Mouse (Mus musculus) mesoderm, embryonic 11.5 days (tissue): ENCODE results near the gene Olfr1152.

Experiments used
- DNase-seq: peaks from one replicate; pipeline ENCODE4 v3.0.0-alpha.2; 2012; ENCODE audit warnings: low read depth, low spot score

Olfr1152 gene

GRCm38 (mm10) chr2:87866192-87866591 lies at the start of gene Olfr1152:
Gene Olfr1152 (plus strand): TSS chr2:87866492.
- no peak for DNase-seq

DNA sequence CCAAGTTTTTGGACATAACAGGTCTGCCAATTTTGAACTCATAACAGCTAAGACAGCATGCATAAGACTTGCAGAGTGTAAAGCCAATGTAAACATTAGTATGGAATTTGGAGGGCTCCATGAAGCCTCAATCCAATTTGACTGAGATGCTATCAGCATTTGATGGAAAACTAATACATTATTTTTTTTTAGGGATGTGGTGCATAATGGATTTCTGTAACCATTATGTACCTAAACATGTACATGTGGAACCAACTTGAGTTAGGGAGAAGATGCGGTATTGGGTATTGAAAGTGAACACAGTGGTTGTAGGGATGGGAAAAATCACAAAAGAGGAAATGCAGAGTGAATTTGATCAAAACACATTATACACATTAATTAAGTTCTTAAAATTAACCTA lies 36.1 kb upstream of the Olfr1152 start, which contains the start of gene Olfr1148:
TSS of gene Olfr1148 (plus strand) at position 301 of the 400 bp plus-strand sequence.
- no peak for DNase-seq

- DNase-seq = no peak
Measured at GRCm38 (mm10) chr2:87843693-87844092, 22.6 kb upstream of the Olfr1152 start, which contains the start of gene Olfr1150-ps1. Gene Olfr1150-ps1 (plus strand): TSS chr2:87843993.

DNA sequence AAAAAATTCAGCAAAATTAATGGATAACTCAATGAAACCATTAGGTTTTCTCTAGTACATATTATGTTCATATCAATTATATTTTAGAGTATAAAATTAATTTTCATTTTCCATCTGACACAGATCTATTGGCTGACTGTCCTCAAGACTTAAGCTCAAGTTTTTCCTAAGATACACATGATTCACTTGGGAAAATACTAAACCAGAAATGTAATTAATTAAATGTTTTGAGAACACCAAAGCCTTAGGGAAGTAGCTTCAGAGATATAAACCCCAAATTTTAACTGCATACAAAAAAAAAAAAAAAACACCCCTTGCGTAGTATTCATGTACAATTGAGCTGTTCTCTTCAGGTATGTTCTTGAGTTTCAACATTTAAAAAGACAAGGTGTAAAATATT lies 10.7 kb upstream of the Olfr1152 start, which contains the start of gene Olfr1151:
TSS of gene Olfr1151 (plus strand) at position 301 of the 400 bp plus-strand sequence.
- no peak for DNase-seq

- no peak for DNase-seq
Measured at GRCm38 (mm10) chr2:87894662-87895061, 28.4 kb downstream of the Olfr1152 start, which contains the start of gene Olfr1153. Gene Olfr1153 (plus strand): TSS chr2:87894962.

- DNase-seq = no peak
Measured at GRCm38 (mm10) chr2:87905066-87905465, 38.8 kb downstream of the Olfr1152 start, which contains the start of gene Olfr1154. Gene Olfr1154 (minus strand): TSS chr2:87905166.
